Mouse (Mus musculus) megakaryocyte, embryonic 14.5 days (primary cell): ENCODE data around the gene Ctsa.

ENCODE experiments used
- FLI1 ChIP-seq: IDR thresholded peaks from 2 replicates; pipeline ENCODE4 v1.6.1; 2012; ENCODE audit warnings: low read length, inconsistent platforms, mixed read lengths
- GATA1 ChIP-seq: IDR thresholded peaks from 3 replicates; pipeline ENCODE4 v1.6.1; 2012; ENCODE audit warnings: mixed read lengths, low read length, inconsistent platforms, borderline replicate concordance

GRCm38 (mm10) chr2:164868491-164868890, 35.8 kb downstream of the Ctsa start:
- TF ChIP-seq GATA1 (no peak), FLI1 (no peak)
